Mouse (Mus musculus): ENCODE data around the gene Itgb2.

Itgb2 gene

DNA sequence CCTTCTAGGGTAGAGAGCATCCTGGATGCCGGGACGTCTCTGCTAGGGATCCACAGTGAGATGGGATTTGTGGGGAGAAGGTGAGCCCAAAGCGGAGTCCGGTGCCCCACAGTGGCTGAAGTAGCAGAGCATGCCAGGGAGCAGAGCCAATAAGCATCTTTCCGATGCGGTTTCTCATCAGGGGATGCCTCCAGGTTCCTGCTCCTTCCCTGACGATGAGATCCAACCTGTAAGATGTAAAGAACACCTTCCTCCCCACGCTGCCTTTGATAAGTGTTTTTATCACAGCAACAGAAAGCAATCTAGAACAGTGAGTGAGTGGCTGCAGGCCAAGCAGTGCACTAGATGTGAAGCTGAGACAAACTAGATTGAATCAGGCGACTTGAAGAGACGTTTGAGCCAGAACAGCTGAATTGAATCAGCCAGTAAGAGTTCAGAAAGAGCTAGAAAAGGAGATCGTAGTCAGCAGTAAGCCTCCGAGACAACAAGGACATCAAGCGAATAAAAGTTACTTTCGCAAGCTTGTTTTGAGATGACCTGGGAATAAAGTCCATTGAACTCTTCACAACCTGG, 13.6 kb upstream of the Itgb2 start:
- no peak for DNase-seq (ENCODE audit: low spot score in 2 of 2)

GRCm38 (mm10) chr10:77517066-77517620, 12.9 kb upstream of the Itgb2 start:
- peak in 1 of 2 experiments; percentile 57 for DNase-seq (ENCODE audit: low spot score in 2 of 2)

- DNase-seq (ENCODE audit: low spot score in 2 of 2): no peak
Observed at GRCm38 (mm10) chr10:77517801-77518200, 12.3 kb upstream of the Itgb2 start.

- DNase-seq (ENCODE audit: low spot score in 2 of 2): no peak
Observed at GRCm38 (mm10) chr10:77519191-77519590, 10.9 kb upstream of the Itgb2 start.

DNA sequence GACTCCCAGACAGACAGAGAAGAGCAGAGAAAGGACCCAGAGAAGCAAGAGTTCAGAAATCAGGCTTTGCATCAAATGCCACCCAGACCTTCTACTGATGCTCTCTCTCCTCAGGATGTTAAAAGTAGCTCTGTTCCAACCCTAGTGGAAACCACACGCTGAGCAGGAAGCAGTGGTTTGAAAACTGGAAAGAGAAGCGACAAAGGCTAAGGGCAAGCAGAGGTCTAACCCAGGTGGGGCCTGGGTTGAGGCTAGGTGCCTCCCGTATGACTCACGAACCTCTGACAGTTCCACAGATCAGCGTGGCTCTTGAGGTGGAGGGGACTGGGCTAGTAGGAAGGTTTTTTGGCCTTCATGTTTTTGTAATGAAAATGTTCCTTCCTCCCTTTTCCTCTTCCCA, 9.6 kb upstream of the Itgb2 start:
- DNase-seq (ENCODE audit: low spot score in 2 of 2): no peak

- no peak for DNase-seq (ENCODE audit: low spot score in 2 of 2)
Observed at GRCm38 (mm10) chr10:77522021-77522731, 7.9 kb upstream of the Itgb2 start.

DNA sequence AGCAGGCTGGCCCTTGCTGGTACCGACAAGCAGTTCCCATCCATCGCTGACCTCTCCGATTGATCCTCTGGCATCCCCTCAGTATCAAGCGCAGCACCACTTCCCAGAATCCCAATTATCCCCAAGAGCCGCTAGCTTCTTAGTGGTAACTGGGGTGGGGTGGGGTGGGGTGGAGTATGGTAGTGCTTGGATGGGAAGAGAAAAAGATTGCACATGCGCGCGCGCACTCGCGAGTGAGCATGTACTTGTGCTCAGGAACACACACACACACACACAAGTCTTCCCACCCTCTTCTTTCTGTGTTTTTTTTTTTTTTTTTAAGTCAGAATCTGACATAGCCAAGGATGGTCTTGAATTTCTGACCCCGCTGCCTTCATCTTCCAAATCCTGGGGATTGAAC, 7.3 kb upstream of the Itgb2 start:
- no peak for DNase-seq (ENCODE audit: low spot score in 2 of 2)

GRCm38 (mm10) chr10:77523321-77523720, 6.7 kb upstream of the Itgb2 start:
- DNase-seq (ENCODE audit: low spot score in 2 of 2): no peak

DNA sequence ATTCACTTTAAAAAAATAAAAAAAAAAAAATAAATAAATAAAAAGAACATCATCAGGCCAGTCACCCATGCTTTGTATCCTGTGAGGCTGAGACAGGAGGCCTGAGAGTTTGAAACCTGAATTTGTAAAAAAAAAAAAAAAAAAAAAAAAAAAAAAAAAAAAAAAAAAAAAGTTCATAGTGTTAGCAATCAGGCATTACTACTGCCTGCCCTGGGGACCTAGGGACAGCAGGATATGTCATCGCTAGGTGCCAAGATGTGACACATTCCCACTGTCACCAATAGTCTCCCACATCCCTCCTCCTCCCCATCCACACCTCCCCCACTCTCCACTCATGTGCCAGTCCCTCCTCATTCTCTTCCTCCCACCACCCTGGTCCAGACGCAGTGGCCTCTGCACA, 3.6 kb upstream of the Itgb2 start:
- DNase-seq (ENCODE audit: low spot score in 2 of 2): no peak

DNA sequence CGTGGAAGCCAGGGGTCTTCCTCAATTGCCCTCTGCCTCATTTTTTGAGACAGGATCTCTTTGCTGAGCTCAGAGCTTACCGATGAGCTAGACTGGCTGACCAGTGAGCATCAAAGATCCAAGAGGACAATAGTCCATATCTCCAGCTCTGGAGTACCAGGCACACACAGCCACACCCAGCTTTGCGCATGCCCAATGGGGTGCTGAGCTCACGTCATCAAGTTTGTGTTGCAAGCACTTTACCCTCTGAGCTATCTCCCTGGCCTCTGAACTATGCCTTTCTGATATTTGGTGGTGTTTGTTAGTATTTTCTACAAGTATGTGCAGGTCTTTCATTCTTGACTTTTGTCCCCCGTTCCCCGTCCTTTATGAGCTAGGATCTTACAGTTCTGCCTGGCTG, 1.4 kb upstream of the Itgb2 start:
- DNase-seq (ENCODE audit: low spot score in 2 of 2): no peak

- no peak for DNase-seq (ENCODE audit: low spot score in 2 of 2)
Observed at GRCm38 (mm10) chr10:77531026-77532019, 1.3 kb downstream of the Itgb2 start.

DNA sequence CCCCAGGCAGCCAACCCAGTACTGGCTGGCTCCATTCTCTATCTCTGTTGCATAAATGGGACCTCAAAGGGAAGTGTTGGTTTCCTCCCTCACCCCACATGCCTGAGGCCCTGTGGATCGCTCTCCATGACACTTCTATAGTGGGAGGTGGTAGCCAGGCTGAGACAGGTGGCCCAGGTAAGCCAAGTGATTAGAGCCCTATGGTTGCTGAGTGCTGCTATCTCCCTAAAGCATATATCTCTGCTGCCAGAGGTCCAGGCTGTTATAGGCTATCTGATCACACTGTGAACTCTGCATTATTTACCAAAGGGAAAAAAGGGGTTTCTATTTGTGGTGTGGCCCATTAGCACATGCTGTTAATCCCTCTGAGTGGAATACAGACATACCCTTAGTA, 2.0 kb downstream of the Itgb2 start:
- no peak for DNase-seq (ENCODE audit: low spot score in 2 of 2)

GRCm38 (mm10) chr10:77536727-77537126, 6.7 kb downstream of the Itgb2 start:
- DNase-seq (ENCODE audit: low spot score in 2 of 2): no peak

DNA sequence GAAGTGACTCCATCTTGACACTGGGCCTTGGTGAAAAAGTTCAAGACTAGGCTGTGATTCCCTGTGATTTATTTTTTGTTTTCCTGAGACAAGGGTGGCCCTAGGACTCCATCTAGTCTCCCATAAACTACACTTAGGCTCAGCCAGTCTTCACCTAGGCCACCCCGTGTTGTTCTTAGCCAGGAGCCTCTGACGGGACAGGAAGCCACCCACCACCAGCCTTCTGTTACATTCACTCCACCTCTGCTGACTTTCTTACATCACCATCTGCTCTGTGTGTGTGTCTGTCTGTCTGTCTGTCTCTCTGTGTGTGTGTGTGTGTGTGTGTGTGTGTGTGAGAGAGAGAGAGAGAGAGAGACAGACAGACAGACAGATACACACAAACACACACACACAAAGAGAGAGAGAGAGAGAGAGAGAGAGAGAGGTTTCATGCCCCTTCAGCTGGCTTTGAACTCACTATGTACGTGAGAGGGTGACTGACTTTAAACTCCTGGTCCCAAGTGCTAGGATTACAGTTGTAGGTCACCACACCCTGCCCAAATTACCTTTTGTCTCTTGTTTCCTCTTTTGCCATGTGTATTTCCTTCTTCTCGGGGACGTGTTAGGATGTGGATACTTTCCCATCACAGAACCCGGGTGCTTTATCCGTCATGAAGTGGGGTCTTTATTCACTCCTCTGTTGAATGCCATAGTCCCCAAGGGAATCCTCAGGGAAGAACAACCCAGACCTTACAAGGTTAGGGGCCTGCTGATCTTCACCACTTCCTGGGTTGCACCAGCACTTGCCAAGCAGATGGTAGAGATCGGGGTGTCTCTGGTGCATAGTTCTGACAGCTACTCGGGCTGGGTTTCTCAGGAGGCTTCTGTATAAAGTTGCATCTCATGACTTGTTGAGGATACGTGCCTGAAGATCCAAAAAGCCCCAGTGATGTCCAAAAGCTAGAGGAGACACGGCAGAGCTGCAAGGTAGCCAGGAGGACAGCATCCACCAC, 7.5 kb downstream of the Itgb2 start:
- DNase-seq (ENCODE audit: low spot score in 2 of 2): no peak

DNA sequence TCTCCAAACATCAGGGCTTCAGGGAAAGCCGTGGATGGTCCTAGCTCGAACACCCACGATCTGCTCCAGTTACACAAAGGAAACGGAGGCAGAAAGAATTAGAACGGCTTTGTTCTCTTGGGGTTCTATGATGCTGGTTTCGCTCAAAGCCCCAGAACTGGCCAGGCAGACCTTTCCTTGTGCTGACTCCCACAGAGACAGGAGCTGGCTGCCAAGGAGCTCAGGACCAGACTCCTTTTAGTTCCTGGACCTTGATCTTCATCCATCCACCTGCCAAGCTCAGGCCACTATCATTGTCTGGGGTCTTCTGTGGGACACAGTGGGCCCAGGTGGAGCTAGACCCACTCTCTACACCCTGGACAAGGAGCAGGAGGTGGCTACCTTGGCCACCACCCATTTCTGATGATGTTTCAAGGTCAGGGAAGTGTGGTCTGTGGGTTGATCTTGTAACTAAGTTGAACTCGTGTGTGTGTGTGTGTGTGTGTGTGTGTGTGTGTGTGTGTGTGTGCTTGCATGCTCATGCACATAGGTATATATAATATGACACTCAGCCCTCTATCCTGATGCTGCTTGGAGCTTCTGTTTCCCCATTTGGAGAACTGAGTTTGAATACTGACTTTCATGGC, 9.4 kb downstream of the Itgb2 start:
- DNase-seq (ENCODE audit: low spot score in 2 of 2): no peak

- DNase-seq (ENCODE audit: low spot score in 2 of 2): no peak
Observed at GRCm38 (mm10) chr10:77540576-77541102, 10.6 kb downstream of the Itgb2 start.

- no peak for DNase-seq (ENCODE audit: low spot score in 2 of 2)
Observed at GRCm38 (mm10) chr10:77541864-77542666, 12.0 kb downstream of the Itgb2 start.

DNA sequence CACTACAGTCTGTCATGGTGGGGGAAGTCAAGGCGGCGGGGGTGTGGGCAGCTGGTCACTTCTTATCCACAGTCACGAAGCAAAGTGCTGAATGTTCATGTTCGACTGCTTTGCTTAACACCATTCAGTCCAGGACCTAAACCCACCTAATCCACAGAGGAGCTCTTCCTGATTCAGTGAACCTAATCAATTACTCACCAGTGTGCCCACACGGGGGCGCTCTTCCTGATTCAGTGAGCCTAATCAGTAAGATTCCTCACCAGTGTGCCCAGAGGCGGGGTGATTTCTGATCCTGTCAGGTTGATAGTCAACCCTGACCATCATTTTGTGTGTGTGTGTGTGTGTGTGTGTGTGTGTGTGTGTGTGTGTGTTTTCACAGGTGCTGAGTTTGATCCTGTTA, 13.2 kb downstream of the Itgb2 start:
- no peak for DNase-seq (ENCODE audit: low spot score in 2 of 2)

DNA sequence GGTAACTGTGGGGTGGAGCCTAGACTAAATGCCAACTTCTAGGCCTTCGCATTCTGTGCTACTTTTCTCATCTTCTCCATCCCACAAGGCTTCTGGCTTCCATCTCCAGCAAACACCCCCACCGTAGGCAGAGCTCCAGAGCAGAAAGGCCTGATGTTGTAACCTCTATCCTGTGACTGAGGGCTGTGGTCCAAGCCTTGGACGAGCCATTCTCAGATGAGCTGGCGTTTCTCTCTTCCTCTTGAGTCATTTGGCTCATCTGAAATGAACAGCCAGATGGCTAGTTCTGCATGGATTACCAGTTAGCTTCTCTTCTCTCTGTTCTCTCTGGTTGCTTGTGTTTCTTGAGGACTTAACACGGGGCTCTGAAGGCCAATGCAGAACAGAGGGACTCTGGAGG, 14.9 kb downstream of the Itgb2 start:
- peak in 1 of 2 experiments; percentile 45 for DNase-seq (ENCODE audit: low spot score in 2 of 2)

Measured in urinary bladder, postnatal 4 days (tissue).